Mouse (Mus musculus): ENCODE measurements around the gene Alg9. TPM values are rescaled to one million over a fixed set of nuclear protein-coding genes. Genes with fewer than 3 reads are reported as not detected.

The Alg9 gene
- polyA plus RNA-seq, 1 experiment from 2014 or later = 57.2 TPM

DNA sequence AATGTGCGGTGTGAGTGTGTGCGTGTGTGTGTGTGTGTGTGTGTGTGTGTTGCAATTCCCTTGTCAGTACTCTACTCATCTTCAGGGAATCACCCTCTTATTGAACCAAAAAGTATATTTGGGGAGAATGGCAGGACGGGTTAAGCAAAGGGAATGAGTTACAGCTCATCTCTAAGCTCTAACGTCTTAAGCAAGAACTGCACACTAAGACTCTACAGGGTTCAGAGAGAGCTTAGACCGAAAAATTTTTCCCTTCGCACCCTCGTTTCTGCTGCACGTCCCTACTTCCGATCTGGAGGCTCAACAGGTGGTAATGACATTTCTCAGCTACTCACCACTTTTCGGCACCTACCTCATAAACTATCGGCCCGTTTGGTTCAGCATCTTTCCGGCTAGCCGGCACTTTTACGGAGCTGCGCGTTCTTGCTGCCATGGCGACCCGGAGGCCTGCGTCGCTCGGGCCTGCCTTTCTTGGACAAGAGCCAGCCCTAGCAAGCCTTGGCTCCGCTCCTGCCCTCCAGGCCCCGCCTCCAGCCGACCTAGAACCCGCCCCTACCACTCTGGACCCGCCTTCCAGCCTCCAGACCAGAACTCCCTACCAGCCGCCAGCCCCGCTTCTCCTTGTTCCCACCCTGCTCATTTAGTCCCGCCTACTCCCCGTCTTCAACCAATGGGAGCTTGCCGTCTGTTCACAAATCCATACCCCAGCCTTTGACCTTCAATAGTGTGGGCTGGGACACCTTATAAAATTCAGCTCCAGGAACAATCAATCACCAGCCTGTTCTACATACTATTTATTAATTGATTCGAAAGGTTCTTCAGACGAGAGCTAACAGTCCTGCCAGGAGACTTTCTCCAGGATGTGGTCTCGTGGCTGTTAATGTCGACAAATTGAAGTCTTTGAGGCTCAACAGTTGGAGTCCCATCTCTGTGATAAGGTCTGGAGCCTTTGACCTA lies 35.6 kb upstream of the Alg9 start, which contains the start of gene Dixdc1:
TSS of gene Dixdc1 (minus strand) at position 604 of the 957 bp plus-strand sequence.
- H3K4me3 ChIP-seq (ENCODE audit: low read depth, low read length) = peak within 1 kb of the TSS; percentile 42
- H3K4me1 ChIP-seq (ENCODE audit: control insufficient read depth, insufficient read depth, low read length) = peaks cover 9% of the 10 kb centered on the region
- H3K9me3 ChIP-seq (replicated peaks; ENCODE audit: control insufficient read depth, low read length, poor library complexity, severe bottlenecking) = no peaks in the 10 kb centered on the region
- peak within 1 kb of the TSS; percentile 43 for H3K9ac ChIP-seq (ENCODE audit: low read depth, low read length)
- peak within 1 kb of the TSS; percentile 78 for H3K4me2 ChIP-seq (ENCODE audit: low read length)
- no peaks in the 10 kb centered on the region for H3K36me3 ChIP-seq (ENCODE audit: control insufficient read depth, insufficient read depth, low read length)
- peak; percentile 94 for ATAC-seq
- H3K27ac ChIP-seq (ENCODE audit: low read length) = no peak within 1 kb of the TSS
- 13% methylated on average over 36 of the region's 36 CpGs for WGBS
- no peaks in the 10 kb centered on the region for H3K27me3 ChIP-seq (ENCODE audit: control insufficient read depth, insufficient read depth, low read depth, low read length)

DNA sequence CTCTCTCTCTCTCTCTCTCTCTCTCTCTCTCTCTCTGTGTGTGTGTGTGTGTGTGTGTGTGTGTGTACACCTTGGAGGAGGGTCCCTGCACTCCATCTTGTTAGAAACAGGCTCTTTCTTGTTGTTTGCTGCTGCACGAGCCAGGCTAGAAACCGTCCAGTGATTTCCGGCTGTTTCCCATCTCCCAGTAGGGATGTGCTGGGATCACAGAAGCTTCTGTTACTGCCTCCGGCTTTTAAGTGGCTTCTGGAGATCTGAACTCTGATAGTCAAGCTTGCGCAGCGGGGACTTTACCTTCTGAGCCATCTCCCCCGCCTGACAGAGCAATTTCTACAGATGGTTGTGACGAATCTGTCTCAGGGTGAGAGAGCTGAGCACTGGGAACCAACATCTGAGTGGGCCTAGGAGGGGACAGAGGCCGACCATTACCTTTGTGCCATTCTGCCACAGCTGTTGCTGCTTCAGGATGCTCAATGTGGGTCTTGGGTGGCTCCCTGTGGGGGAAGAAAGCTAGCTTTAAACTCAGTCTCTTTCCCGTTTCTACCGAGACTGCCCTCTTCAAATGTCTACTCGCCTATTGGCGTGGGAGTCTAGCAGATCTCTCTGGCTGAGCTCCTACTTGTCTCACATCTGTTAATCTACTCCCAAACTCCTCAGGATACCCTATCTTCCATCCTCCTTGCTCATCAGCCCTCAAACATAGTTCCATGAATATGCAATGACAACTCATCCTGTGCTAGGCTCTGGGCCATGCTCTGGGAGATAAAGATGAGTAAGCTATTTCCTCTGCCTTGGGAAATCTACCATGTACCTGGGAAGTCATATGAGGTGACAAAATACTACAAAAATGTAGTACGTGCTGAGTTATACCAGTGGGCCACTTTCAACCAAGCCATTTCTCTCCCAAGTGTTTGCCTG lies 33.7 kb upstream of the Alg9 start:
- Histone ChIP-seq H3K9me3 (replicated peaks; ENCODE audit: control insufficient read depth, low read length, poor library complexity, severe bottlenecking) (no peaks in the 10 kb centered on the region), H3K36me3 (ENCODE audit: control insufficient read depth, insufficient read depth, low read length) (no peaks in the 10 kb centered on the region), H3K27ac (ENCODE audit: low read length) (no peak overlapping the region), H3K4me2 (ENCODE audit: low read length) (no peak overlapping the region), H3K9ac (ENCODE audit: low read depth, low read length) (no peak overlapping the region), H3K27me3 (ENCODE audit: control insufficient read depth, insufficient read depth, low read depth, low read length) (no peaks in the 10 kb centered on the region), H3K4me3 (ENCODE audit: low read depth, low read length) (no peak overlapping the region), H3K4me1 (ENCODE audit: control insufficient read depth, insufficient read depth, low read length) (peaks cover 6% of the 10 kb centered on the region)
- no peak for ATAC-seq
- 86% methylated on average over 14 of the region's 14 CpGs for WGBS

DNA sequence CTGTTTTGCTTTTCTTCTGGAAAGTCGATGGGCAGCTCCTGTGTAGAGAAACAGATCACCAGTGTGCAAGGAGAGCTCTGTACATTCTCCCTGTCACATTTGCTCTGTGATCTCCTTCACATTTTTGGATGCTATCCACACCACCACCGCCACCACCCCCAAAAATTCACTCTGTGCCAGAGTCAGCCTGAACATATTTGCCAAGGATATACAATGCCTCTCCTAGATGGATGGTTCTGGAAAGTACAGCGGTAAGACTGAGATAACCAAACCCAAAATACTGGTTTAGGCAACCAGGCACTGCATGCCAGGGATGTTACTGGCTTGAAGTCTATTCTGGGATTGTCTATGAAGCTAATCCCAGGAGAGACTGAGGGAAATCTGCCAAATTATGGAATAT lies 32.6 kb upstream of the Alg9 start:
- H3K9me3 ChIP-seq (replicated peaks; ENCODE audit: control insufficient read depth, low read length, poor library complexity, severe bottlenecking) = no peaks in the 10 kb centered on the region
- H3K27ac ChIP-seq (ENCODE audit: low read length) = no peak overlapping the region
- no peak overlapping the region for H3K4me3 ChIP-seq (ENCODE audit: low read depth, low read length)
- H3K4me1 ChIP-seq (ENCODE audit: control insufficient read depth, insufficient read depth, low read length) = peaks cover 8% of the 10 kb centered on the region
- peaks cover 2% of the 10 kb centered on the region; the same call in 1 of the 2 replicates for H3K27me3 ChIP-seq (ENCODE audit: control insufficient read depth, insufficient read depth, low read depth, low read length)
- no peak overlapping the region for H3K9ac ChIP-seq (ENCODE audit: low read depth, low read length)
- ATAC-seq = no peak
- no peaks in the 10 kb centered on the region for H3K36me3 ChIP-seq (ENCODE audit: control insufficient read depth, insufficient read depth, low read length)
- no peak overlapping the region for H3K4me2 ChIP-seq (ENCODE audit: low read length)
- whole genome bisulfite sequencing = 84% methylated on average over 3 of the region's 3 CpGs

DNA sequence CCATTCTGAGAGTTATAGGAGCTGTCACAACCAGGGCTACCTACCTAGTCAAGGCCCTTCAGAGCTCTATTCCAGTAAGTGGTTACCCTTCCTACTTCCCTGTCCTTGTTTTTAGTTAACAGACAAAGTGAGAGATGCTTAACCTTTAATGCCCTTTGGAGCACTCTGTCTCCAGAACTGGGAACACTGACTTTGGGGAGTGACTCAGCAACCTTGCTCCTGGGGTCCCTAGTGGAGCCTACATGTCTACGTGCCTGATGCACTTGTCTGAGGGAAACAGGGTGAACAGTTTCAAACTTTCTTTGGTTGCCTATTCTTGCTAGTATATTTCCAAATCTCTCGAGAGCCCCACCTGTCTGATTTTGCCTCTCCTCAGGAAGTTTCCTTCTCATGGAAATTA lies 32.1 kb upstream of the Alg9 start:
- ATAC-seq = no peak
- Histone ChIP-seq H3K36me3 (ENCODE audit: control insufficient read depth, insufficient read depth, low read length) (no peaks in the 10 kb centered on the region), H3K27ac (ENCODE audit: low read length) (no peak overlapping the region), H3K27me3 (ENCODE audit: control insufficient read depth, insufficient read depth, low read depth, low read length) (peaks cover 4% of the 10 kb centered on the region), H3K4me3 (ENCODE audit: low read depth, low read length) (no peak overlapping the region), H3K4me1 (ENCODE audit: control insufficient read depth, insufficient read depth, low read length) (peaks cover 8% of the 10 kb centered on the region), H3K4me2 (ENCODE audit: low read length) (no peak overlapping the region), H3K9ac (ENCODE audit: low read depth, low read length) (no peak overlapping the region), H3K9me3 (replicated peaks; ENCODE audit: control insufficient read depth, low read length, poor library complexity, severe bottlenecking) (no peaks in the 10 kb centered on the region)
- whole genome bisulfite sequencing = 74% methylated on average over 2 of the region's 2 CpGs

DNA sequence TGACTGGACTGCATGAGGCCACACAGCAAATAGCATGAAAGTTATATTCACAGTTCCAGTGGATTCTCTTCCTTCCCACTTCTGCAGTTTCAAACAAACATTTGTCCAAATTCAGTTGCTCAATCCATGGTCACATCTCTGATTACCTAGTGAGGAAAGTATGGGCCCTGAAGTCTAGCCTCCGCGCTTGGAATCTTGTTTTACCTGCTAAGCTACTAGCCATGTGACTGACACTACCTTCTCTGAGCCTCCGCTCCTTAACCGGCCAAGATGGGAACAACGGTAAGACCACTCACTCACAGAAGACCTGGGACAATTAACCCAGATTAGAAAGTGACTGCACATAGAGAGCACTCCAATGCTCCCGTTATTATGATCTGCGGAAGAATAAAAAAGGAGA lies 29.0 kb upstream of the Alg9 start:
- peak overlapping the region; percentile 66 for H3K4me2 ChIP-seq (ENCODE audit: low read length)
- H3K27ac ChIP-seq (ENCODE audit: low read length) = no peak overlapping the region
- no peaks in the 10 kb centered on the region for H3K9me3 ChIP-seq (replicated peaks; ENCODE audit: control insufficient read depth, low read length, poor library complexity, severe bottlenecking)
- peaks cover 2% of the 10 kb centered on the region; the same call in 1 of the 2 replicates for H3K4me1 ChIP-seq (ENCODE audit: control insufficient read depth, insufficient read depth, low read length)
- 15% methylated on average over 7 of the region's 7 CpGs for WGBS
- H3K27me3 ChIP-seq (ENCODE audit: control insufficient read depth, insufficient read depth, low read depth, low read length) = peaks cover 5% of the 10 kb centered on the region
- H3K36me3 ChIP-seq (ENCODE audit: control insufficient read depth, insufficient read depth, low read length) = no peaks in the 10 kb centered on the region
- H3K9ac ChIP-seq (ENCODE audit: low read depth, low read length) = 0 out of 2 replicates have a peak overlapping the region, but pooled peaks have one; percentile 53
- no peak for ATAC-seq
- peak overlapping the region; percentile 37; the same call in 1 of the 2 replicates for H3K4me3 ChIP-seq (ENCODE audit: low read depth, low read length)

DNA sequence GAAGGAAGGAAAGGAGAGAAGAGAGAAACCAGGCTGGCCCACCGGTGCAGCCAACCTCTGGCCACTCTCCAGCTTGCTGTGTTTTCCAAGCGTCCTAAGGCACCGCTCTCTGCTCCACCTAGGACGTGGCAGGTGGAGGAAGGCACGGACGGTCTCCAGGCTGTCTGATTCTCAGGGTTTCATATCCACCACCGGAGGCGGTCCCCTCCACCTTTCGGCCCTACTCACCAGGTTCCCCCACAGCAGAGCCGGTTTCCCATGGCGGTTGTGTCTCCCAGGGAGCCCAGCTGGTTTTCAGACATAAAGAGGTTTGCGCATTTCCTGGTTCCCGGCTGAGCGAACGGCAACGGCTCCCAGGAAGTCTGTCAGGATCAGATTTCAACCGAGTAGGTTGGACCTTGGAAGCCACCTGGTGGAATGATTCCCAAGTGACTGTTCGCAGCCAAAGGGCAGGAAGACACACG lies 28.6 kb upstream of the Alg9 start, which contains the start of gene 2310030G06Rik:
TSS of gene 2310030G06Rik (minus strand) at position 323 of the 464 bp plus-strand sequence.
- ATAC-seq = no peak
- peaks cover 2% of the 10 kb centered on the region; the same call in 1 of the 2 replicates for H3K4me1 ChIP-seq (ENCODE audit: control insufficient read depth, insufficient read depth, low read length)
- H3K27me3 ChIP-seq (ENCODE audit: control insufficient read depth, insufficient read depth, low read depth, low read length) = peaks cover 5% of the 10 kb centered on the region
- peak within 1 kb of the TSS; percentile 53 for H3K9ac ChIP-seq (ENCODE audit: low read depth, low read length)
- peak within 1 kb of the TSS; percentile 66 for H3K4me2 ChIP-seq (ENCODE audit: low read length)
- peak within 1 kb of the TSS; percentile 37 for H3K4me3 ChIP-seq (ENCODE audit: low read depth, low read length)
- no peaks in the 10 kb centered on the region for H3K36me3 ChIP-seq (ENCODE audit: control insufficient read depth, insufficient read depth, low read length)
- WGBS = 2% methylated on average over 19 of the region's 19 CpGs
- peak within 1 kb of the TSS; percentile 47; the same call in 1 of the 2 replicates for H3K27ac ChIP-seq (ENCODE audit: low read length)
- H3K9me3 ChIP-seq (replicated peaks; ENCODE audit: control insufficient read depth, low read length, poor library complexity, severe bottlenecking) = no peaks in the 10 kb centered on the region

DNA sequence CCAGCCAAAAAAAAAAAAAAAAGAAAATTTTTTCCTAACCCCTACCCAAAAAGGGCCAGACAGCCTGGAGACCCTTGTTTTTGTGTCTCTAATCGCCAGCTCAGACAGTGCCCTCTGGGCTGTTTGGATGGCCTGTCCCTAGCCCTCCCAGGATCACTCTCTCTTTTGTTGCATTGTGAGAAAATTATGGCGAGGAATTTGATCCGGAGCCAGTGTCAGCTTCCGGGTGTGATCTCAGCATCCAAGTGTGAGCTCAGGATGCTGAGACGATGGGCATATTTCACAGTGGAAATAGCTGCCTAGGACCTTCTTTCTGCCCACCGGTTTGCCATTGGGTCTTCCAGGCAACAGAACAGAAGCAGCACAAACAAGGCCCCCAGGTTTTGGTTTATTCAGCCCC lies 24.1 kb upstream of the Alg9 start:
- no peak overlapping the region for H3K4me2 ChIP-seq (ENCODE audit: low read length)
- peaks cover 5% of the 10 kb centered on the region for H3K27me3 ChIP-seq (ENCODE audit: control insufficient read depth, insufficient read depth, low read depth, low read length)
- H3K36me3 ChIP-seq (ENCODE audit: control insufficient read depth, insufficient read depth, low read length) = no peaks in the 10 kb centered on the region
- 66% methylated on average over 6 of the region's 6 CpGs for WGBS
- H3K9ac ChIP-seq (ENCODE audit: low read depth, low read length) = no peak overlapping the region
- no peak for ATAC-seq
- H3K9me3 ChIP-seq (replicated peaks; ENCODE audit: control insufficient read depth, low read length, poor library complexity, severe bottlenecking) = no peaks in the 10 kb centered on the region
- H3K4me1 ChIP-seq (ENCODE audit: control insufficient read depth, insufficient read depth, low read length) = peaks cover 2% of the 10 kb centered on the region; the same call in 1 of the 2 replicates
- no peak overlapping the region for H3K4me3 ChIP-seq (ENCODE audit: low read depth, low read length)
- no peak overlapping the region for H3K27ac ChIP-seq (ENCODE audit: low read length)

DNA sequence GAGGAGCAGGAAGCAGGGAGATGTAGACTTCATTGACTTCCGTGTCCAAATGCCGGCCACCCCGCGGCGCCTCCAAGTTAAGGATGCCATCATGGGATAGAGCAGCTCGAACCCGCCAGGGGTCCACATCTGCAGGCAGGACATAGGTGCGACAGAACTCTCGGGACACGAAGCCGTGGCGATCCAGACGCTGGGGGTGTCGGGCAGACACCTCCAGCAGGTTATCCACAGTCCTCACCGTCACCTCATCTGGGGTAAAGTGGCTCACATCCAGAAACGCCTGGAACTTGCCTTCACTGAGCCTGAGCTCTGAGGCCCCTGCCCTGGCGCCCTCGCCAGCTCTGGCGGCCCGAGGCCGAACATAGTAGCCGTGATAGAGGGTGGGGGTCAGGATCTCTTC lies 23.5 kb upstream of the Alg9 start, which contains the start of gene Cryab:
TSS of gene Cryab (plus strand) at position 3 of the 400 bp plus-strand sequence.
- WGBS = 75% methylated on average over 22 of the region's 22 CpGs
- H3K36me3 ChIP-seq (ENCODE audit: control insufficient read depth, insufficient read depth, low read length) = no peaks in the 10 kb centered on the region
- no peak within 1 kb of the TSS for H3K4me3 ChIP-seq (ENCODE audit: low read depth, low read length)
- H3K27me3 ChIP-seq (ENCODE audit: control insufficient read depth, insufficient read depth, low read depth, low read length) = peaks cover 5% of the 10 kb centered on the region
- ATAC-seq = no peak
- no peak within 1 kb of the TSS for H3K4me2 ChIP-seq (ENCODE audit: low read length)
- no peaks in the 10 kb centered on the region for H3K9me3 ChIP-seq (replicated peaks; ENCODE audit: control insufficient read depth, low read length, poor library complexity, severe bottlenecking)
- peaks cover 2% of the 10 kb centered on the region; the same call in 1 of the 2 replicates for H3K4me1 ChIP-seq (ENCODE audit: control insufficient read depth, insufficient read depth, low read length)
- no peak within 1 kb of the TSS for H3K27ac ChIP-seq (ENCODE audit: low read length)
- H3K9ac ChIP-seq (ENCODE audit: low read depth, low read length) = no peak within 1 kb of the TSS
